Mouse (Mus musculus) brown adipose tissue, adult 24 weeks (tissue): ENCODE results near the gene Hax1. TPM values are rescaled to one million over a fixed set of nuclear protein-coding genes. Genes with fewer than 3 reads are reported as not detected.

Experiments used
- H3K27ac ChIP-seq: fragments of 200-500 bp; replicated peaks from 2 replicates; pipeline ENCODE4 v1.5.1; 2012; ENCODE audit warnings: low read depth, mild to moderate bottlenecking, low read length
- H3K4me1 ChIP-seq: fragments of 200-500 bp; 2 replicates; pipeline ENCODE4 v1.6.1; 2012; ENCODE audit warnings: low read length, mixed read lengths; ENCODE audit not compliant: control insufficient read depth, insufficient read depth, insufficient read length
- H3K4me3 ChIP-seq: fragments of 200-500 bp; 2 replicates; pipeline ENCODE4 v1.5.1; 2012; ENCODE audit warnings: low read depth, mild to moderate bottlenecking, low read length, moderate library complexity; ENCODE audit not compliant: insufficient read depth
- polyA plus RNA-seq: library from polyadenylated mRNA; stranded (reverse); fragments of >200 nt; gene quantifications from 2 replicates; pipeline ENCODE4 v1.2.4, GENCODE M21; 2012; ENCODE audit not compliant: missing spikeins, insufficient read depth, insufficient read length

Hax1 gene
- 79.2 and 79.9 TPM in 2 replicates for polyA plus RNA-seq

DNA sequence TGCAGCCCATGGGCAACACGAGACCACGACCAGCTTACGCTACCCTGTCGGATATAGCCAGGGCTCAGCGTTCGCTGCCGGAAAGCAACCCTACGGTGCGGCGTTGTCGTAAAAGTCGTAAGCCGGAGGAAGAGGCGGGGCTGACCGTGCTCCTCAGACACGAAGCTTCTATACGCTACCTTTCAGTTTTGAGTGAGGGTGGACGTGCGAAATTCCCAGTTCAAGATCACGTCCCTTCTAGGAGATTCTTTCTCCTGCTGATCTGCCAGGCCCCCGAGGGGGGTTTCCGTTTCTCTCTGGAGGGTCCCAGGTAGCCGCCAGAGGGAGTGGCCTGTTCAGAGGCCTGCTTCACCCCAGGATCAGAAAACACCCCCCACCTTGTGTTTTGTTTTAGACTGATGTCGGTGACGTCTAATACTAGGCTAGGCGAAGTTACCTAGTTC, at the start of gene Hax1:
Hax1 (minus strand) TSS at position 169 of the 443 bp plus-strand sequence.
- Histone ChIP-seq H3K27ac (peak within 1 kb of the TSS; percentile 81), H3K4me3 (peak within 1 kb of the TSS; percentile 76), H3K4me1 (no peaks in the 10 kb centered on the region)

DNA sequence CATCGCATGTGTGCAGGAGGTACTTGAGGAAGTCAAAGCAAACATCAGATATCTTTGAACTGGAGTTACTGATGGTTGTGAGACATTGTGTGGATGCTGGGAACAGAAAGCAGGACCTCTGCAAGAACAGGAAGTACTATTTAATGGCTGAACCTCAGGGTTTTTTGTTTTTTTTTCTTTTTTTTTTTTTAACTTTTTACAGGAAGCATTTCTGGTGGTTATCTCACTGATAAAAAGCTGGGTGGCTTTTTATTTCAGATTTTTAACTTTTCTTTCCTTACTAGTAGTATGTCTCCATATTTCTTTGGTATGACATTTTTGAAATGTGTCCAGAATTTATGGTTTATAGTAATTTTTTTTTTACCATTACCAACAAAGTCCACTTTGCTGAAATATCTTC, 37.7 kb upstream of the Hax1 start:
- H3K4me1 ChIP-seq = no peaks in the 10 kb centered on the region
- no peak overlapping the region for H3K4me3 ChIP-seq
- no peak overlapping the region for H3K27ac ChIP-seq

DNA sequence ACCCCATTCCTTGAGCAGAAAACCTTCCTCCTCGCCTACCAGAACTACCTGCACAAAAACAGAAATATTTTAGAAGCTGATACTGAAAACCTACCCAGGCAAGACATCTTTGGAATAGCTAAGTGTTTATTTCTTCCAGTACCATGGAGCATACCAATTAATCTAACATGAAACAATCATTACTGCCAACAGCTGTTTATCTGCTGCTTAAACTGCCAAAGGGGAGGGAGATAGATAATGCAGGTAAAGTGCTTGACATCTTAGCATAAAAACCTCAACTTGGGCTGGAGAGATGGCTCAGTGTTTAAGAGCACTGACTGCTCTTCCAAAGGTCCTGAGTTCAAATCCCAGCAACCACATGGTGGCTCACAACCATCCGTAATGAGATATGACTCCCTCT, 36.1 kb upstream of the Hax1 start:
- Histone ChIP-seq H3K4me3 (no peak overlapping the region), H3K4me1 (no peaks in the 10 kb centered on the region), H3K27ac (no peak overlapping the region)

DNA sequence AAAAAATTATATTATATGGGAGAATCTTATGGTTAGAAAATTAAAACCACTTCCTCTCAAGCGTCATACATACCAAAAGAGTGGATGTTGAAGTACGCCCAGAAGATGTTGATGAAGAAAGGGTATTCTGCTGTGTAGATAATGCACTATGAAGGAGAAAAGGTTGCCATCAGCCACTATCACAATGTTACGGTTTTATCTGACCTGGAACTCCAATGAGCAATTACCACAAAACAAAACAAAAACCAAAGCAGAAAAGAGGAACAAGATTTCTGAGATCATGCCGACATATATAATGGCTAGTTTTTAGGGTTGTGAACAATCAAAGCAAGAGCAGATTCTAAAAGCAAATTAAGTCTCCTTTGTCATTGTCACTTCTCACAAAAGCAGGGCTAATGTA, 18.0 kb upstream of the Hax1 start:
- no peak overlapping the region for H3K27ac ChIP-seq
- H3K4me1 ChIP-seq = no peaks in the 10 kb centered on the region
- H3K4me3 ChIP-seq = no peak overlapping the region

DNA sequence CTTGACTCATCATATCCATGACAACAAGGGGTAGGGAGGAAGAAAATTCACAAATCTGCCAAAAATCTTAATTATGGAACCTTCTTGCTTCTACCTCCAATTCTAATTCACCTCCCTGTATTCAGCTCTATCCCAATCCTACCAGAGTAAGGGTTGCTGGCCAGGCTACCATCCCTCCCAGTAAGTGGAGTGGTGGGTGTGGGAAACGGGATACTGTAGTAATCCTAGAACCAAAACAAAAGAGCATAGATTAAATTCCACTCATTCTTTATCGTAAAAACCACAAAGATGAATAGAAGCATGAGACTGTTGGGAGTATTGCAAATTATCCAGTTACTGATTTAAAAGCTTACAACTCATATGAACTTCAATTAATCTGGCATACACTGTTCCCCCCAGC, 11.7 kb upstream of the Hax1 start:
- Histone ChIP-seq H3K4me3 (no peak overlapping the region), H3K27ac (no peak overlapping the region), H3K4me1 (no peaks in the 10 kb centered on the region)

DNA sequence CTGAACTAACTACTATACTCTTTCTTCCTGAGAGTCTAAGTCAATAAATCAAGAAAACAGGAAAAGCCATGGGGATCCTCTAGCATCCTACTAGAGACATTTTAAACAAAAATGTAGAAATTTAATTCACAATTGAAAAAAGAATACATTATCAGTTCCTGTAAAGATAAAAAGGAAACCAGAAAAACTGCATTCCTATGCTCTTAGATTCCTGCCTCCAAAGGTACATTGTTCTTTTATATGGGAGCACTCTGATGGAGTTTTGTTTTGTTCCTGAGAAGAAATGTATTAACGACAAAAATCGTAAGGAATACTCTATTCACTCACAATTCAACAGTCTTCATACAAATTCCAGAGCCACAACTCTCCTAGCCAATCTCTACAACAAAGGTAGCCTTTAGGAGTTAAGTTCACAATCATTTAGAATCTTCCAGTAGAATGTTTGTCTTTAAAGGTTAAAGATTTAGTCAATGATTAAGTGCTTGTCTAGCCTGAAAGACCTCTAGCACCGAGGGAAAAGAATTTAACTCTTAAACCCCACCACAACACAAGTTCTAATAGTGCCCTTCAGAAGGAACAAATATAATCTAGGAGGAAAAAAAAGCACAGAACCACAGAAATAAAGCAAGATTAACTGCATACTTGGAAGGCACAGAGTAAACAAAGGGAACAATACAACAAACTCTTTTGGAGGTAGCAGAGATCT, 5.7 kb upstream of the Hax1 start:
- Histone ChIP-seq H3K4me3 (no peak overlapping the region), H3K4me1 (no peaks in the 10 kb centered on the region), H3K27ac (no peak overlapping the region)

DNA sequence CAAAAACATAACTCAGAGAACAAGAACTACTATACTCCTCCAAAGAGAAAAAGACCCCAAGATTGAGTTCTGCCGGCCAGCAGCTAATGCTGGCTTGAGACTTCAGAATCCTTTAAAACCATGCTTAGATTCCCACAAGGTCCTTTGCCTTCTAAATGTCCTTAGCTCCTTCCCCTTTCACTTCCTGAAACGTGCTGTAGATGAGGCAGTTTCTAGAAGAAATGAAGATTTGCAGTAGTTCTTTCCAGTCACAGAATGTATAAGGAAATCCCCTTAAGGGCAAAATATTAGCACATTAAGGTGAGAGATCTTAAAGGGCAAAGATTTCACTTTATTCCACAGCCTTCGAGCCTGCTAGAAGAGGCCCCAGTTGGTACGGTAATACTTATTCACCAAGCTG, 1.2 kb upstream of the Hax1 start:
- 0 out of 2 replicates have a peak overlapping the region, but pooled peaks have one; percentile 10 for H3K4me3 ChIP-seq
- H3K4me1 ChIP-seq = no peaks in the 10 kb centered on the region
- no peak overlapping the region for H3K27ac ChIP-seq

DNA sequence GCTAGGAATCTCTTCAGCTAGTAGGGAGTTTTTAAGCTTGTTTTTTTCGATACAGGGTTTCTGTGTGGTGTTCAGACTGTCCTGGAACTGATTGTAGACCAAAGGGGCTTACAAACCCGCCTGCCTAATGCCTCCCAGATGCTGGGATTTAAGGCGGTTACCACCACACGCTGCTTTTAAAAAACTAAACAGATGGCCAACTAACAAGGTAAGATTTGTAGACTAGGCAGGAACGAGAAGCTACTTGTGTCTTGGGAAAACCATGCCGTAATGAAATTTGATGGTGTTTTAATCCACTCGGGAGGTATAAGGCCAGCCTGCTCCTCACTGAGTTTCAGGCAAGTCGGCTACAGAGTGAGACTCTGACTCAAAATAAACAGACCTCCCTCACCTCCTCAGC, 510 bp upstream of the Hax1 start:
- H3K4me3 ChIP-seq = peak overlapping the region; percentile 76
- H3K27ac ChIP-seq = peak overlapping the region; percentile 81
- H3K4me1 ChIP-seq = no peaks in the 10 kb centered on the region

DNA sequence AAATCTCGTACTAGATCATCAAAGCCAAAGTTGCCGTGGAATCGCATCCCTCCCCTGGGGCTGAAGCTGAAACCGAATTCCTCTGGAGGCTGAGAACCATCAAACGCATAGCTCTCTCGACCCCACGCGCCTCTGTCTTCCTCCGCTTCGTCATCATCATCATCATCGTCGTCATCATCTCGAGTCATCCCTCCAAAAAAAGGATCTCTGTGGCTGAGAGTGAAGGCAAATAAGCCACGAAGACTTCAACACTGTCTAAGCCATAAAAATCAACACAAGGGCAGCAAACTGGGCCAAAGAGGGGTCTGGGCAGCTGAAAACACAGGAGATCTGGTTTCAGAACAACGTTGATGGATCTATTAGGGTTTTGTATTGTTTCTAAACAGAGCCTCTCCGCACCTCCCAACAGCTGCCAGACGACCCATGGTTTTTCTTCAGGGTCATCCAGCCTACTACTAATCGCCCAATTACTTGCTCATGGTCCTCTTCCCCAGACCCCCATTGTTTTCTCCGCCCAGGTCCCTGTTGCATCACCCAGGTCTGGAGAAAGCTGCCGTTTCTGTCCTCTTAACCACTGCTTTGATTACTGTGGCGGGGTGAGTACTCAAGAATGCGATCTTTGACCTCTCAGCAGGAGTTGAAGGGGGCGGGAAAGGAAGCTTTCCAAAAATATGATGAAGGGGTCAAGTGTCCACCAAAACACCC, 637 bp downstream of the Hax1 start:
- Histone ChIP-seq H3K4me1 (no peaks in the 10 kb centered on the region), H3K4me3 (peak overlapping the region; percentile 63), H3K27ac (peak overlapping the region; percentile 44; the same call in 1 of the 2 replicates)

DNA sequence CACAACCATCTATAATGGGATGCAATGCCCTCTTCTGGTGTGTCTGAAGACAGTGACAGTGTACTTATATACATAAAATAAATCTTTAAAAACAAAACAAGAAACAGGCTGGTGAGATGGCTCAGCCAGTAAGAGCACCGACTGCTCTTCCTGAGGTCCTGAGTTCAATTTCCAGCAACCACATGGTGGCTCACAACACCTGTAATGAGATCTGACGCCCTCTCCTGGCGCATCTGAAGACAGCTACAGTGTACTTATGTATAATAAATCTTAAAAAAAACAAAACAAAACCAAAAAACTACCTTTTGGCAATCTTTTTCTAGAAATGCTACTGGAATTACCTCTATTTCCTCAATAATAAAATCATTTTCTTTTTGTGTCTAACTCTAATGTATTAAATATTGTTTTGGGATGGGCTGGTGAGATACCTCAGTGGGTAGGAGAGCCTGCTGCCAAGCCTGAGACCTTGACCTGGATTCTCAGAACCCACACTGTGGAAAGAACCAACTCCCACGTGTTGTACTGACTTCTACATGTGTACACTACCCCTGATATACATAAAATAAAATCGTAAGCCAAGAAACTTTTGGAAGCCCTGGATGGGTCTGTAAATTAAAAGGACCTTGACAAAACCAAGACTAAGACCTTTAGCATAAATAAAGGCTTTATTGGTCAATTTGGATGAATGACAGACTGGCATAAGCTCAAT, 3.6 kb downstream of the Hax1 start:
- no peak overlapping the region for H3K27ac ChIP-seq
- H3K4me1 ChIP-seq = no peaks in the 10 kb centered on the region
- no peak overlapping the region for H3K4me3 ChIP-seq

DNA sequence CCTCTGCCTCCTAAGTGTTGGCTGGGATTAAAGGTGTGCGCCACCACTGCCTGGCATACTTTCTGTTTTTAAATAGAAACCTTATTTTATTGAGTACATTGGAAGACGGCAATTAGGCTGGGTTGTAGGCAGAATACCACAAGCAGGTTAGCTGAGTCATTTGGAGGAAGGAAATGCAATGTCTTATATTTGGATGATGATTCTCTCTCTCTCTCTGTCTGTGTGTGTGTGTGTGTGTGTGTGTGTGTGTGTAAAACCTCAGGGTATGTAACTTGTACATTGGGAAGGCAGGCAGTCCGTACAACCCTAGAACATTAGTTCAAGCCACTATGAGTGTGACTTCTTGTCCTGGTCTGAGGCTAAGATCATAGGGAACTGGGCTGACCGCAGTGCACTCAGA, 10.8 kb downstream of the Hax1 start:
- Histone ChIP-seq H3K4me3 (no peak overlapping the region), H3K4me1 (no peaks in the 10 kb centered on the region)

DNA sequence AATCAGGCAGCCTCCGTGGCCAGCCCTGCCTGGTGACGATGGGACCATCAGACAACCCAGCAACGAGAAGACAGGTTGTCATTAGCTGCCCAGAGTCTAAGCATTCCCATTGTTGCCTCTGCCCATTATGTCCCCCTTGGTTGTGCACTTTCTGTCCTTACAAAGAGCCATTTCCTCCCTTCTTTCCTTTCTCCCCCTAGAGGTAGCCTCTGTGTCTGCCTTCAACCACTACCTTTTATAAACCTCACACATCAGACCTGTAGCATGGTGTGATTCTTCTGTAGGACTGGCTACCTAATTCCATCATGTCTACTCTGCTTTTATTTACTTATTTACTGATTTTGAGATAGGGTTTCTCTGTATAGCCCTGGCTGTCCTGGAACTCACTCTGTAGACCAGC, 11.4 kb downstream of the Hax1 start:
- no peaks in the 10 kb centered on the region for H3K4me1 ChIP-seq
- no peak overlapping the region for H3K4me3 ChIP-seq

More for the DNA sequence above, 10.8 kb downstream of the Hax1 start:
- H3K27ac ChIP-seq = no peak overlapping the region

DNA sequence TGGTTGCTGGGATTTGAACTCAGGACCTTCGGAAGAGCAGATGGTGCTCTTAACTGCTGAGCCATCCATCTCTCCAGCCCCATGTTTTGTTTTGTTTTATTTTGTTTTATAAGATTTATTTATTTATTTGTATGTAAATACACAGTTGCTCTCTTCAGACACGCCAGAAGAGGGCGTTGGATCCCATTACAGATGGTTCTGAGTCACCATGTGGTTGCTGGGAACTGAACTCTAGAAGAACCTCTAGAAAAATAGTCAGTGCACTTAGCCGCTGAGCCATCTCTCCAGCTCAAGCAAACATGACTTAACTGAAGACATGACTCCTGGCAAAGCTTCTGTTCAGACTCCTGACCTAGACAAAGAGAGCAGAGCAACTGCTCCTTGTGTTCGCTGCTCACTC, 16.2 kb downstream of the Hax1 start:
- Histone ChIP-seq H3K27ac (no peak overlapping the region), H3K4me1 (no peaks in the 10 kb centered on the region), H3K4me3 (no peak overlapping the region)

More for the DNA sequence above, 11.4 kb downstream of the Hax1 start:
- H3K27ac ChIP-seq = no peak overlapping the region

DNA sequence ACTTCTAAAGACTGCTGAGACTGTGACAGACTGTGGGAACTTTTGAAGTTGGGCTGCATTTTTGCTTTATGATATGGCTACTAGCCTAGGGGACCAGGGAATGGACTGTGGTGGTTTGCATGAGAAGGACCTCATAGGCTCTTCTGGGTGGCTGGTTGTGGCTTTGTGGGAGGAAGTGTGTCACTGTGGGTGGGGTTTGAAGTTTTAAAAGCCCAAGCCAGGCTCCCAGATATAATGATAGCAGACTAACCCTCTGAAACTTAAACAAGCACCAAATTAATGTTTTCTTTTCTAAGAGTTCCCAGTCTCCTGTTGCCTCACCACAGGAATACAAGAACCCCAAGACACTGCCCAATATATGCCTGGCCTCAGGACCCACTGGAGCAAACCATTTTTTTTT, 21.7 kb downstream of the Hax1 start:
- Histone ChIP-seq H3K4me1 (no peaks in the 10 kb centered on the region), H3K27ac (no peak overlapping the region), H3K4me3 (no peak overlapping the region)

DNA sequence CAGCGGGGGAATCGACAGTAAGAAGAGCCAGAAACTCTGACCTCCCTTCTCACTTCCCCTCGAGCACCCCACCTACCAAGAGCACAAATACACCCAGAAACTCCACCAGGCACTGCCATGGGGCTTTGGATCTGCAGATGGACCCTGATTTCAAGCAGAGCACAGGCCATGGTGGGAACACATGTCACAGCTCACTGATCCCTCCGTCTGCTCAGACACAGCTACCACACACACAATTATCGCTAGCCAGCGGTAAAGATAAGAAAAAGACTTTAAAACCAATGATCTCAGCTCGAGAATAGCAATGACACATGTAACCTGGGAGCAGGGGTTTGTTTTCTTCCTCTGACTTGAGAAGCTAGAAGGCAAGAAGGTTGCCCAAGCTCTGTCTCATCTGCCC, 30.1 kb downstream of the Hax1 start:
- Histone ChIP-seq H3K27ac (no peak overlapping the region), H3K4me1 (no peaks in the 10 kb centered on the region), H3K4me3 (no peak overlapping the region)
